Mouse (Mus musculus) mouse embryonic stem cell (cell line): ENCODE data around the gene Grid2ip.
"Not testable (repeated sequence)": the region's sequence is repeated elsewhere in the genome, so short reads cannot be mapped to it uniquely, and the experiment has no call there.

ENCODE experiments used
- in situ Hi-C, 2 experiments: fragments of 300-500 bp; cut with MboI; formaldehyde crosslinking; loops; 1 replicate in 1 of 2; 3 replicates in 1 of 2; pipeline ENCODE4 v1.14.3; 2019 to 2020; ENCODE audit warnings: low sequenced_read_pairs in 2 of 2, low pct_unique_long_range_greater_than_20kb in 1 of 2, mixed read lengths in 1 of 2; ENCODE audit not compliant: unreplicated experiment in 1 of 2

Grid2ip gene

GRCm38 (mm10) chr5:143359263-143359662 lies 2.1 kb downstream of the Grid2ip start:
- in situ Hi-C loops = no loop called here

- in situ Hi-C loops = no loop called here
Measured at GRCm38 (mm10) chr5:143360000-143360399, 2.9 kb downstream of the Grid2ip start.

GRCm38 (mm10) chr5:143361428-143361827 lies 4.3 kb downstream of the Grid2ip start:
- in situ Hi-C loops = no loop called here

- in situ Hi-C loops = no loop called here
Measured at GRCm38 (mm10) chr5:143363678-143364615, 6.8 kb downstream of the Grid2ip start.

- in situ Hi-C loops = no loop called here
Measured at GRCm38 (mm10) chr5:143367931-143368330, 10.8 kb downstream of the Grid2ip start.

- in situ Hi-C loops = no loop called here
Measured at GRCm38 (mm10) chr5:143369611-143370255, 12.6 kb downstream of the Grid2ip start.

- in situ Hi-C loops = no loop called here
Measured at GRCm38 (mm10) chr5:143370416-143371145, 13.4 kb downstream of the Grid2ip start.

- in situ Hi-C loops = no loop called here
Measured at GRCm38 (mm10) chr5:143371146-143371510, 14.0 kb downstream of the Grid2ip start.

GRCm38 (mm10) chr5:143372818-143373217 lies 15.7 kb downstream of the Grid2ip start:
- in situ Hi-C loops = no loop called here

- in situ Hi-C loops = no loop called here
Measured at GRCm38 (mm10) chr5:143375242-143375641, 18.1 kb downstream of the Grid2ip start.

- in situ Hi-C loops = no loop called here
Measured at GRCm38 (mm10) chr5:143376156-143376555, 19.0 kb downstream of the Grid2ip start.

GRCm38 (mm10) chr5:143386797-143387621 lies 29.9 kb downstream of the Grid2ip start:
- in situ Hi-C loops = no loop called here

GRCm38 (mm10) chr5:143394184-143394583 lies 37.0 kb downstream of the Grid2ip start:
- in situ Hi-C loops = no loop called here

- in situ Hi-C loops = not testable (repeated sequence)
Measured at GRCm38 (mm10) chr5:143394966-143395365, 37.8 kb downstream of the Grid2ip start.

- in situ Hi-C loops = no loop called here
Measured at GRCm38 (mm10) chr5:143395649-143396048, 38.5 kb downstream of the Grid2ip start.

- in situ Hi-C loops = no loop called here
Measured at GRCm38 (mm10) chr5:143400501-143400900, 43.4 kb downstream of the Grid2ip start.

GRCm38 (mm10) chr5:143401556-143401955 lies 44.4 kb downstream of the Grid2ip start:
- in situ Hi-C loops = no loop called here
